Mouse (Mus musculus) brain, adult 10 weeks (tissue): Measurements from ENCODE around the gene Grpel1. TPM values are rescaled to one million over a fixed set of nuclear protein-coding genes. Genes with fewer than 3 reads are reported as not detected.

Experiments
- polyA plus RNA-seq: library from polyadenylated mRNA; stranded (reverse); fragments of 350-450 nt; fragmentation: Illumina TruSeq; extraction: RNeasy Lipid Tissue Mini Kit (QIAGEN cat#74804); gene quantifications from one replicate; pipeline ENCODE4 v1.2.3, GENCODE M21; 2015; ENCODE audit warnings: low read depth, low replicate concordance

Gene Grpel1
- 33.8 TPM for polyA plus RNA-seq

DNA sequence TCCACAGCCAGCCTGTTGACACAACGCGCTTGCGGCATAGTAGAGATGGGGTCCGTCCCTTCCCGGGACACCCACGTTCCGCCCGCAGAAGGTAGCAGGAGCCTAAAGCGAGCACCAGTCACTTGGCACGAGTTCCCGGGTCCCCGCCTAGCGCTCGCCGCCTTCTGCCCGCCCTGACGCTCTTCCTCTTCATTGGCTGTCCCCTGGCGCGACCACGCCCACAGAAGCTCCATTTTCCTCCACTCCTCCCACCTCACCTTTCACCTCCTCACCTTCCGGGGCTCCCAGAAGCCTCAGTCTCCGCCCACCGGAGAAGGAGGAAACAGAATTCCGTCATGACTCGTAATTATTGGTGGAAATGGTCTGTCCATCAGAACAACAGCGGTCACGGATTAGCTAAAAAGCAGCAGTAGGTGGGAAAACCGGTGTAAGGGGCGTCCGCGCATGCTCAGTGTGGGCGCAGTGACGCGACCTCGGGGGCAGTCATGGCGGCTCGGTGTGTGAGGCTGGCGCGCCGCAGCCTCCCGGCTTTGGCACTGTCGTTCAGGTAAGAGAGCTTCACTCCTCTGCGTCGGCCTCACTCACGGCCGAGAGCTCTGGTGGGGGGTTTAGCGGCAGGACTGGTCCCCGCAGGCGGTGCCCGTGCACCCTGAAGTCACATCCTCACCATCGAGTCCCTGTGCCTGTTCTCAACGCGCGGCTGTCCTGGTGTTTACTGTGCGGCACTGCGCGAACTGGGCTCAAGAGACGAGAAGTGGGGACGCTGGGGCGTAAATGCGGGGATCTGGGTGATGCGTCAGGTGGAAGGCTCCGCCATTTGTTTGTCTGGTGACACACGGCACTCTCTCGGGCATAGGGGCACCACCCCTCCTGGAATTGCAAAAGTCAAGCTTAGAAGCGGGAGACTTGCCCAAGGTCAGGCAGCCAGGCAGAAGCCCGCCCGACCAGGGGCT, at the start of gene Grpel1:
TSS of gene Grpel1 (plus strand) at position 290 of the 953 bp plus-strand sequence.

DNA sequence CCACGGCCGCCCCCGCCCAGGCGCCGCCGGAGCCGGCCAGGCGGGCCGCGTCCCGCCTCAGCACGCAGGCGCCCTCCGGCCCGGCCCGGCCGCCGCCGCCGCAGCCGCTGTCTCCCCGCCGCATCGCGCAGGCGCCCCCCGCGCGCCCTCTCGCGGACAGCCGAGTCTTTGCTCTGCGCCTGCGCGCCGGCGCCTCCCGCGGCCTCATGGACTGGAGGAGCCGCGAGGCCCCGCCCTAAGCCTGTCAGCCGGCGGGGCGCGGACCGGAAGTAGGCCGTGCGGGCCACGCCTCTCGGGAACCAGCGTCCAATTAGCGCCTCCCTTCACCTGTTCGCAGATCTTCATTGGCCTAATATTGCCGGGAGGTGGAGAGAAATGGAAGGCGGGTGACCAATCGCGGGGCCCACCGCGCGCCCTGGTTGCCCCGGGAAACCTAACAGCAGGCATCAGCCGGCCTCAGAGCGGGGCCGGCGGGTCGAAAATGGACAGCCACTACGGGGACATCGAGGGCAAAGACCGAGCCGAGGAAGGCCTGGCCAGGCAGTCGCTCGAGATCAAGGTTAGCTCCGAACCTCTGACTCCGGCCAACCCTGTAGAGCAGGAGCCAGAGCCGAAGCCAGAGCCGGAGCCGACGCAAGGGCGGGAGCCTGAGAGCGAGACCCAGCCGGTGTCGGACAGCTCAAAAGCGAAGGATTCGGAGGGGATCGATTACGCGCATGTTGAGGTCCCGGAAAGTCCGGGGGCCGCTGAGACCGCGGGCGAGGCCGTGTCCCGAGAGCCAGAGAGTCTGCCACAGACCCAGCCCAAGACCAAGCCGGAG, 19.6 kb downstream of the Grpel1 start, which contains the start of the genes Tada2b and Ccdc96:
TSS of gene Tada2b (minus strand) at position 115 of the 820 bp plus-strand sequence.
TSS of gene Ccdc96 (plus strand) at position 418 of the 820 bp plus-strand sequence.

Other genes starting within 250 kb of the Grpel1 start
- 24.1 TPM for gene Sorcs2, start 66.9 kb upstream of the Grpel1 start, polyA plus RNA-seq
- 24.4 TPM for gene Tada2b, start 19.3 kb downstream of the Grpel1 start, polyA plus RNA-seq
- 1.1 TPM for gene Ccdc96, start 19.6 kb downstream of the Grpel1 start, polyA plus RNA-seq
- gene Tbc1d14, start 128.3 kb downstream of the Grpel1 start, polyA plus RNA-seq: 57.0 TPM
- 54.8 TPM for gene D5Ertd579e, start 231.0 kb downstream of the Grpel1 start, polyA plus RNA-seq